Mouse (Mus musculus): ENCODE results near the gene Phf24. TPM values are rescaled to one million over a fixed set of nuclear protein-coding genes. Genes with fewer than 3 reads are reported as not detected.

Gene Phf24
- polyA plus RNA-seq, 1 experiment from 2014 or later: 1.5 TPM

GRCm38 (mm10) chr4:42945043-42945442 lies 28.6 kb downstream of the Phf24 start:
- H3K9me3 ChIP-seq: no peaks in the 10 kb centered on the region
- WGBS: 9% methylated on average over 6 of the region's 6 CpGs
- H3K36me3 ChIP-seq: no peaks in the 10 kb centered on the region
- H3K27ac ChIP-seq: no peak overlapping the region
- peaks cover 13% of the 10 kb centered on the region for H3K4me1 ChIP-seq
- no peak overlapping the region for H3K4me3 ChIP-seq
- H3K27me3 ChIP-seq (ENCODE audit: insufficient read depth, poor library complexity, severe bottlenecking): peaks cover 42% of the 10 kb centered on the region
- no peak for DNase-seq (ENCODE audit: low spot score)

GRCm38 (mm10) chr4:42945445-42945844 lies 29.0 kb downstream of the Phf24 start:
- no peak for DNase-seq (ENCODE audit: low spot score)
- 89% methylated on average over 3 of the region's 3 CpGs for WGBS
- H3K36me3 ChIP-seq: no peaks in the 10 kb centered on the region
- no peak overlapping the region for H3K27ac ChIP-seq
- H3K4me3 ChIP-seq: no peak overlapping the region
- H3K4me1 ChIP-seq: peaks cover 17% of the 10 kb centered on the region
- peaks cover 39% of the 10 kb centered on the region for H3K27me3 ChIP-seq (ENCODE audit: insufficient read depth, poor library complexity, severe bottlenecking)
- H3K9me3 ChIP-seq: no peaks in the 10 kb centered on the region

- no peaks in the 10 kb centered on the region for H3K9me3 ChIP-seq
- peaks cover 34% of the 10 kb centered on the region for H3K27me3 ChIP-seq (ENCODE audit: insufficient read depth, poor library complexity, severe bottlenecking)
- H3K4me3 ChIP-seq: no peak overlapping the region
- H3K36me3 ChIP-seq: no peaks in the 10 kb centered on the region
- no peak overlapping the region for H3K27ac ChIP-seq
- 8% methylated on average over 5 of the region's 5 CpGs for WGBS
- H3K4me1 ChIP-seq: peaks cover 22% of the 10 kb centered on the region
- no peak for DNase-seq (ENCODE audit: low spot score)
Observed at GRCm38 (mm10) chr4:42945952-42946351, 29.5 kb downstream of the Phf24 start.

- DNase-seq (ENCODE audit: low spot score): no peak
- H3K9me3 ChIP-seq: no peaks in the 10 kb centered on the region
- H3K27ac ChIP-seq: no peak overlapping the region
- H3K4me1 ChIP-seq: peaks cover 31% of the 10 kb centered on the region
- WGBS: 62% methylated on average over 10 of the region's 10 CpGs
- H3K4me3 ChIP-seq: no peak overlapping the region
- H3K27me3 ChIP-seq (ENCODE audit: insufficient read depth, poor library complexity, severe bottlenecking): peaks cover 30% of the 10 kb centered on the region
- H3K36me3 ChIP-seq: 0 out of 2 replicates have a peak, but pooled peaks cover 3% of the 10 kb centered on the region
Observed at GRCm38 (mm10) chr4:42946733-42947290, 30.4 kb downstream of the Phf24 start.

- Histone ChIP-seq H3K36me3 (0 out of 2 replicates have a peak, but pooled peaks cover 4% of the 10 kb centered on the region), H3K27ac (no peak overlapping the region), H3K27me3 (ENCODE audit: insufficient read depth, poor library complexity, severe bottlenecking) (peaks cover 27% of the 10 kb centered on the region), H3K9me3 (no peaks in the 10 kb centered on the region), H3K4me1 (peaks cover 48% of the 10 kb centered on the region), H3K4me3 (no peak overlapping the region)
- 39% methylated on average over 13 of the region's 13 CpGs for WGBS
- no peak for DNase-seq (ENCODE audit: low spot score)
Observed at GRCm38 (mm10) chr4:42948527-42948926, 32.1 kb downstream of the Phf24 start.

GRCm38 (mm10) chr4:42949051-42949675 lies 32.7 kb downstream of the Phf24 start:
- Histone ChIP-seq H3K27me3 (ENCODE audit: insufficient read depth, poor library complexity, severe bottlenecking) (peaks cover 27% of the 10 kb centered on the region), H3K36me3 (0 out of 2 replicates have a peak, but pooled peaks cover 4% of the 10 kb centered on the region), H3K9me3 (no peaks in the 10 kb centered on the region), H3K4me1 (peaks cover 54% of the 10 kb centered on the region), H3K4me3 (peak overlapping the region; percentile 89), H3K27ac (peak overlapping the region; percentile 25; the same call in 1 of the 2 replicates)
- no peak for DNase-seq (ENCODE audit: low spot score)
- WGBS: 9% methylated on average over 14 of the region's 14 CpGs

GRCm38 (mm10) chr4:42949676-42950051 lies 33.2 kb downstream of the Phf24 start, which contains the start of gene Dnajb5:
TSS of gene Dnajb5 (plus strand) at chr4:42949814.
- Histone ChIP-seq H3K27ac (peak within 1 kb of the TSS; percentile 98), H3K36me3 (0 out of 2 replicates have a peak, but pooled peaks cover 4% of the 10 kb centered on the region), H3K27me3 (ENCODE audit: insufficient read depth, poor library complexity, severe bottlenecking) (peaks cover 23% of the 10 kb centered on the region), H3K4me3 (peak within 1 kb of the TSS; percentile 89), H3K4me1 (peaks cover 59% of the 10 kb centered on the region), H3K9me3 (no peaks in the 10 kb centered on the region)
- peak; percentile 98 for DNase-seq (ENCODE audit: low spot score)
- 0% methylated on average over 39 of the region's 39 CpGs for WGBS

GRCm38 (mm10) chr4:42950065-42950558 lies 33.7 kb downstream of the Phf24 start:
- Histone ChIP-seq H3K4me1 (peaks cover 61% of the 10 kb centered on the region), H3K4me3 (peak overlapping the region; percentile 89)

GRCm38 (mm10) chr4:42951206-42952195 lies 35.0 kb downstream of the Phf24 start:
- Histone ChIP-seq H3K4me1 (peaks cover 61% of the 10 kb centered on the region), H3K4me3 (peak overlapping the region; percentile 89), H3K27me3 (ENCODE audit: insufficient read depth, poor library complexity, severe bottlenecking) (peaks cover 22% of the 10 kb centered on the region), H3K36me3 (peaks cover 8% of the 10 kb centered on the region), H3K27ac (peak overlapping the region; percentile 98), H3K9me3 (no peaks in the 10 kb centered on the region)
- 64% methylated on average over 11 of the region's 11 CpGs for WGBS
- DNase-seq (ENCODE audit: low spot score): no peak

More at GRCm38 (mm10) chr4:42950065-42950558, 33.7 kb downstream of the Phf24 start:
- peak; percentile 92 for DNase-seq (ENCODE audit: low spot score)
- Histone ChIP-seq H3K36me3 (0 out of 2 replicates have a peak, but pooled peaks cover 4% of the 10 kb centered on the region), H3K9me3 (no peaks in the 10 kb centered on the region), H3K27me3 (ENCODE audit: insufficient read depth, poor library complexity, severe bottlenecking) (peaks cover 23% of the 10 kb centered on the region), H3K27ac (peak overlapping the region; percentile 98)
- 2% methylated on average over 20 of the region's 27 CpGs for WGBS

- peaks cover 19% of the 10 kb centered on the region for H3K36me3 ChIP-seq
- DNase-seq (ENCODE audit: low spot score): no peak
- 83% methylated on average over 7 of the region's 7 CpGs for WGBS
- H3K4me3 ChIP-seq: no peak overlapping the region
- peak overlapping the region; percentile 98 for H3K27ac ChIP-seq
- no peaks in the 10 kb centered on the region for H3K9me3 ChIP-seq
- H3K4me1 ChIP-seq: peaks cover 64% of the 10 kb centered on the region
- H3K27me3 ChIP-seq (ENCODE audit: insufficient read depth, poor library complexity, severe bottlenecking): peaks cover 11% of the 10 kb centered on the region
Observed at GRCm38 (mm10) chr4:42952563-42952962, 36.1 kb downstream of the Phf24 start.

- peaks cover 74% of the 10 kb centered on the region for H3K4me1 ChIP-seq
- DNase-seq (ENCODE audit: low spot score): peak; percentile 85
- H3K36me3 ChIP-seq: peaks cover 26% of the 10 kb centered on the region
- no peaks in the 10 kb centered on the region for H3K9me3 ChIP-seq
- WGBS: 24% methylated on average over 10 of the region's 10 CpGs
- peaks cover 1% of the 10 kb centered on the region; the same call in 1 of the 2 replicates for H3K27me3 ChIP-seq (ENCODE audit: insufficient read depth, poor library complexity, severe bottlenecking)
- H3K27ac ChIP-seq: peak overlapping the region; percentile 98
- peak overlapping the region; percentile 28; the same call in 1 of the 2 replicates for H3K4me3 ChIP-seq
Observed at GRCm38 (mm10) chr4:42953435-42954094, 37.1 kb downstream of the Phf24 start.

- peaks cover 26% of the 10 kb centered on the region for H3K36me3 ChIP-seq
- WGBS: 8% methylated on average over 10 of the region's 10 CpGs
- DNase-seq (ENCODE audit: low spot score): no peak
- no peaks in the 10 kb centered on the region for H3K27me3 ChIP-seq (ENCODE audit: insufficient read depth, poor library complexity, severe bottlenecking)
- peaks cover 76% of the 10 kb centered on the region for H3K4me1 ChIP-seq
- peak overlapping the region; percentile 28; the same call in 1 of the 2 replicates for H3K4me3 ChIP-seq
- H3K9me3 ChIP-seq: no peaks in the 10 kb centered on the region
- peak overlapping the region; percentile 98 for H3K27ac ChIP-seq
Observed at GRCm38 (mm10) chr4:42954297-42954696, 37.8 kb downstream of the Phf24 start.

Measured in heart, embryonic 10.5 days (tissue).